Mouse (Mus musculus): Measurements from ENCODE around the gene Slc5a2.

Gene Slc5a2

DNA sequence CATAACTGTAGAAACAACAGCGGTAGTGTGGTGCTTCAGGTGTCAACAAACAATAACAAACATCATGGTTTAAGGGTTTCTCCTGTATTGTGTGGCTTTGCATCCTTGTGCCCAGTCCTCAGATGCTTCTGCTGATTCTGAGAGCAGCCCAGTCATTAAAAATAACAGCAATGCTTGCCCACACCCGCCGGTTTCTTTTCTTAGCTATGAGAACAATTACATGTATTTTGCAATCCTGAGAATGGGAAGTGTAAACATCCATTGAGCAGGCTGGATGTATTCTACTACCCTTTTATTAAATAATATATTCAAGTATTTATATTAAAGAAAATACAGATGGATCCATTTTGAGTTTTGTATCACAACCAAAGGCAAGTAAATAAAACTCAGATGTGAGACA lies 36.7 kb downstream of the Slc5a2 start:
- DNase-seq = no peak

DNA sequence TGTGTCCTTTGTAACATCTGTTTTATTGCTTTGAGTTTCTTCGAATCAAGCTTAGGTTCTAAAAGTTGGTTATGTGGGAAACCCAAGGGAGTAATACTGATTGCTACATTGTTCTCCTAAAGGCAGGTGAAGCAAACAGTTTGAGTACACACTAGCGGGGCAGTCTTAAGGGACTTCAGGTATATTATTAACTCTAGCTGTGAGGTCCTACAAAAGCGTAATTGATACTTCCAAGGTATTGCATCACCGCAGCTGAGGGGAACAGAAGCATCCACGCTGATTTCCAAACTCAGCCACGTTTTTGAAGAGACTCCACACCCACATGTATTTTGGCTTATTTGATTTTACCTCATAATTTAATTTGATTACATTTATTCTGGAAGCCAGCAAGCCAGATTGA lies 38.7 kb downstream of the Slc5a2 start:
- peak in 1 of 2 experiments; percentile 26 for DNase-seq

DNA sequence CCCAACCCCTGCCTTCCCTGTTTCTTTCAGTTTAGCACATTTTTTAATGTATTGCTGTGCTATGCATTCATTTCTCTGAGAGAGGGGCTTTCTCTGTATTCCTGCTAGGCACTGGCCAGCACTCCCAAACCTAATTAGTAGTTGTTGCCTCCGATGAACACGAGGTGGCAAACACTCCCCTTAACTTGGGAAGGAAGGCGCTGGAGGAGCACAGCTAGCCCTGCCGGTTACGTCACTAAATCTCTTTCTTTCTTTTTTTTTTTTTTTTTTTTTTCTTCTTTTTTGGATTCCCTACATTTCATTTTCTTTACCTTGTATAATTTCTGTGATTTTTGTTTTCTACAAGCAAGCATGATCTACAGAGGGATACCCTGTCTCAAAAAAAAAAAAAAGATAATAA lies 39.5 kb downstream of the Slc5a2 start:
- DNase-seq = peak; percentile 66 to 68

DNA sequence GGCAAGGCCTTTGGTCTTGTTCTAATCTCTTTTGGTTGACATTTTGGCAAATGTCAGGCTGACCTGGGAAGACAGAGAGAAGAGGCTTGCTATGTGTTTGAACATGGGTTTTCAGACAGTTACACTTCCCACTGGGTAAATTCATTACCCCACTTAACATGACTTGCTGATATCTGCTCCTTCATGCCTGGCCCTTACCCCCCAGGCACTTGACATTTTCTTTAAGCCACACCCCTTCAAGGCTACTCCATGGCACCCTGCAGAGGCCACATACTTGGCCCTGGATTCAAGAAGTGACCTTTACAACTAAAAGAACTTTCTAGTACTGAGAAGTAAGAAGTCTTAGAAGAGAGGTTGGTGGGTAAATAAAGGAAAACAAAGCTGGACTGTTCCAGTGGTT lies 42.4 kb downstream of the Slc5a2 start:
- no peak for DNase-seq

DNA sequence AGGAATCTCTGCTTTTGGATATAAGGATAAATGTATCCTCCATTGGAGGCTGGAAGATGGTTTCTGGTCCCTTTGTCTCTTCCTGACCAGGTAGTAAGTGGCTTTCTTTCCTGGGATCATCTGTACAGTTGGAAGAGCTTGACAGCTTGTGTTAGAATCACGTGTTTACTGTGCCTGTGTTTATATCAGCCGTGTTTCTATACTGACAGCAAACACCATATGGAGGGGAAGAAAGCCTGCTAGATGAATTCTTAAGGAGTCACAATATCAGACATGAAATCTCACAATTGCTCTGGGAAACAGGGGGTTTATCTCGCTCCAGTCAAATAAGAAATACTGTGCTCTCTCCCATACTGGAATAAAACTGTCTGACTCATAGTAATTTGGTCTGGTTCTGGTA lies 43.8 kb downstream of the Slc5a2 start:
- DNase-seq = no peak

DNA sequence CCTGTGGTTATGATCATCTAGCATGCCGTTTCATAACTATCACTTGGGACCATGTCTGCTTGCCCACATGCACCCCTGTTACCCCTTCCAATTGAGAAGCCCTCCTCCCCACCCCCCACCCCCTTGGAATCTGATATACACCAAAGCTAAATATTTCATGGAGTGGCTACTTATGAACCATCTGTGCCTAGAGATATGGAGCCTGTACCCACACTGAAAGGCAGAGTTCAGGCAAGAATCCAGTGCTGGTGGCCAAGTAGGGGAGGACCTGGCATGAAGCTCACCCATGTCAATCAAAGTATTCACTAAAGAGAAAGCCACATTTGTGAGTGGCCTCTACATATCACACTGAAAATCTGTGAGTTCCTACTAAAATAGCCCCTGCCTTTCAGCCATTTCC lies 44.3 kb downstream of the Slc5a2 start:
- DNase-seq = peak in 1 of 2 experiments; percentile 23

DNA sequence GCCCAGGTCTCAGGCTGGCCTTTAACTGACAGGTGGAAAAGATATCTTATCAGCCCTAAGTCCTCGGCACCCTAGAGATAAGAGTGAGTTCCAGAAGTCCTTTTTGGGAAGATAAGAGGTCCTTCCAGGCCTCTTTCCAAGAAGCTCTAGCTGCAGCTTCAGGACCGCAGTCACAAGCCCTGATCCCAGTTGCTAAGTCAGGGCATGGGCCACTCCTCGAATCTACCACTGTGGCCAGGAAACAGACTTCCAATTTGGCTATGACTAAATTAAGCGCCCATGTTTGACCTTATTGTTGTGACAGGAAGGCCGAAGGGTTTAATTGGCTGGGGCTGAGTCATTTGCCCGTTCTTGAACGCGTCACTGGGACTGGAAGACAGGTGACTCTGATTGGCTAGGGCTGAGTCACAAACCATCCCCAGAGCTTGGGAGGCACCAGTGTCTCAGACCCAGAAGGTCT lies 44.8 kb downstream of the Slc5a2 start:
- DNase-seq = peak in 1 of 2 experiments; percentile 23

DNA sequence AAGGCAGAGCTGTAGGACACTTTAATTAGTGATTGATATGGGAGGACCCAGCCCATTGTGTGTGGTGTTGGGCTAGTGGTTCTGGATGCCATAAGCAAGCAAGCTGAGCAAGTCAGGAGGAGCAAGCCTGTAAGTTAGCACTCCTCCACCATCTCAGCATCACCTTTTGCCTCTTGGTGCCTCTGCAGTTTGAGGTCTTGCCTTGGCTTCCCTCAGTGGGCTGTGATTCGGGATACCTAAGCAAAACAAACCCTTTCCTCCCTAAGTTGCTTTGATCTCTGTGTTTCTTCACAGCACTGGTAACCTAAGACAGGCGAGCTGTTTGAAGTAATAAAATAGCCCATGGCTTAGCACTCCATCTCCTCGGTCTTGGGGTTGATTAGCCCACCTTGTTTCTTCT lies 45.8 kb downstream of the Slc5a2 start:
- peak in 1 of 2 experiments; percentile 8 for DNase-seq

DNA sequence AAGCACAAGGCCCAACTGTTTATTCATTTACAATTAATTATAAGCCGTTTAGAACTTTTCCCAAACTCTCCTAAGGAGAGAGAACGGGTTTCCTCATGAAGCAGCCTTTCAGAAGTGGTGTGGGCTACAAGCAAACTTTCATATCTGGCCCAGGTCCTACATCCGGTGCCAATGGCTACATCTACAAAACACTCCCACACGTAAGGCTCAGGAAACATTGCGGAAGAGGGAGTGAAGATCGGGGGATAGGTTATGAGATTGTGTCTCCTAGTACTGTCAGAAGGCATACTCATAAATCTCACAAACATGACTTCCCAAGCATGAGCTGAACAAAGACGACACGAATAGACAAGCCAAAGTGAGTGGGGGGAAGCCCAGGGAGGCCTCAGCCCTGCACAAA lies 46.4 kb downstream of the Slc5a2 start:
- no peak for DNase-seq

DNA sequence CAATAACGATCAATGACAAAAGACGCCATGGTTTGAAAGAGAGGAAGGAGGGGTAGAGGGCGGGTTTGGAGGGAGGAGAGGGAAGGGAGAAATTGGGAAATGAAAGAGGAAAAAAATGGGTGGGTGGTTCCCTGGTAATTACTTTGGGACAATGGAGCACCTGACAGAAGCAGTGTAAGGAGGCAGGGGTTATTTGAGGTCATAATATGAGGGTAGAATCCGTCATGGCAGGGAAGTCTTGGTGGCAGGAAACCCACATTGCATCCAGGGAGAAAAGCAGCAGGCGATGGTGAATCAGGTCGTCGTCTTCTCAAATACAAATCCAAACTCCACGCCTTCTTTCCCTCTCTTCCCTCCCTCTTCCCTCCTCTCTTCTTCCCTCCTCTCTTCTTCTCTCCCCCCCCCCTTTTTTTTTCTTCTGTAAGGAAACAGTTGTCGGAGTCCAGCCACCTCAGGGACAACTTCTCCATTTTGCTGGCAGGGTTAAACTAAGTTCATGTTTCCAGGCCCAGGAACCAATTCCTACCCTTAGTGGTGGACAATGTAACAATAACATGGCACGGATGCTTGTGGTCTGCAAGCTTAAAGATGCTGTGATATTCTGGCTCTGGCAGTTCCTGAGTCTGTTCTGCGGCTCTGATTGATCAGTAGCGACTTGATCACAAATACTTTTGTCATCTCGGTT lies 47.1 kb downstream of the Slc5a2 start:
- DNase-seq = no peak

DNA sequence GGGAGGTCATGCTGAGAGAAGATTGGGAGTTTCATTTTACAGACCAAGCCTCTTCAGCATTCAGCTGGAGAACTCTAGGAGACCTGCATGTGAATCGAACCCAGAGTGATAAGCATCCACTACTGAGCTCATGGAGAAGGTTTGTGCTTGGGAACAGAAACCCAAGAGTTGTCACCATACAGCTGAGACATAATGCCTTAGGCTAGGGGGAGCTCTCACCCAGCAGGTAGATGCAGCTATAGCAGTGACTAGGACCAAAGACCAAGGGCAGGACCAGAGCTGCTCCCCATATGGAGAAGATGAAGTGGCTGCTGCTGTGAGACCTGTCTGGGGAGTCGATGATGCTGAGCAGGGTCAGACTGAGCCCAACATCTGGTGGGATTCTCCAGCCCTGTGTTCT lies 48.1 kb downstream of the Slc5a2 start:
- DNase-seq = no peak

DNA sequence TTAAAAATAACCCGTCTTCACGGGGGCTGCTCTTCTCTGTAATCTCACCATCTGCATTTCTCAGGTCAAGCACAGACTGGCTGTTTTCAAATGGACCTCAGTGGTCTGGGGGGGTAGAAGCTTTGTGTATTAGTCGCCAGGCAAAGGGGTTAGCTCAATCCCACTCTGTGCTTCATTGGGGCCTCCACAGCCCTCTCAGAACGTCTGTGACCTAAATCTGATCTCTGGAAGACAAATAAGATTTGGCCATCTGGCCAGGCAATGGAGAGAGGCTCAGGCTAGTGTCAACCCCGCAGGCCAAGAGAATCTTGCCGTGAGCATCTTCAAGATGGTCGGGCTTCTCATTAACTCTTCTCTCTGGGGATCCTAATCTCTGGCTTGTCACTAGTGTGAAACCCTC lies 49.0 kb downstream of the Slc5a2 start:
- DNase-seq = no peak

DNA sequence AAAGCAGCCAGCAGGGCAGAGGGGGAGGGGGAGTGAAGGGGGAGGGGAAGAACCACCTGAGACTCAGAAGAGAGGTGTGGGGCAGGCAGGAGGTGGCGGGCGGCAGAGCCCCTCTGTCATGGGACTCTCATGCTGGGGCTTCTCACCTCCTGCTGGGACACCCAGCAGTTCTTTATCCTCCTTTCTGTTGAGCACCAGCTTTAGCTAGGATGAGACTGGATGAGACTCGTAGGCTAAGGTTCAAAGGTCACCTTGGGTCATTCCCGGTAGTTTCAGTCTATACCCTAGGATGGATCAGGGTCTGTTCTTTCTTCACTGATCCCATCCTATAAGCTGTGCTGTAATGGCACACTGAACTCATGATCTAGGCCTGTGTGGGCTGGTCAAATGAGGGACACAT lies 51.6 kb downstream of the Slc5a2 start:
- peak in 1 of 2 experiments; percentile 8 for DNase-seq

DNA sequence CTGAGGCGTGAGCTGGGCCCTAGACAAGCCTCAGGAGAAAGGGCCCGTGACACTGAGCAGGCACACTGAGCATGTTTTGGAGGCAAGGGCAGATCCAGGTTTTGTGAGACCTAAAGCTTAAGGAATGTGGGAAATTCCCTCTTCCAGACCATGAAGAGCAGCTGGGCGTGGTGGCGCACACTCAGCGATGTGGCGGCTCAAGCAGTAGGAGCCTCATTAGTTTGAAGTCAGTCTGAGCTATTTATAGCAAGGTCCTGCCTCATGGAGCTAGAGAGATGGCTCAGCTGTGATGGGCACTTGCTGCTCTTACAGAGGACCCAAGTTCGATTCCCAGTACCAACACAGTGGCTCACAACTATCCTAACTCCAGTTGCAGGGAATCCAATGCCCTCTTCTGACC lies 53.7 kb downstream of the Slc5a2 start:
- DNase-seq = peak; percentile 21 to 69

DNA sequence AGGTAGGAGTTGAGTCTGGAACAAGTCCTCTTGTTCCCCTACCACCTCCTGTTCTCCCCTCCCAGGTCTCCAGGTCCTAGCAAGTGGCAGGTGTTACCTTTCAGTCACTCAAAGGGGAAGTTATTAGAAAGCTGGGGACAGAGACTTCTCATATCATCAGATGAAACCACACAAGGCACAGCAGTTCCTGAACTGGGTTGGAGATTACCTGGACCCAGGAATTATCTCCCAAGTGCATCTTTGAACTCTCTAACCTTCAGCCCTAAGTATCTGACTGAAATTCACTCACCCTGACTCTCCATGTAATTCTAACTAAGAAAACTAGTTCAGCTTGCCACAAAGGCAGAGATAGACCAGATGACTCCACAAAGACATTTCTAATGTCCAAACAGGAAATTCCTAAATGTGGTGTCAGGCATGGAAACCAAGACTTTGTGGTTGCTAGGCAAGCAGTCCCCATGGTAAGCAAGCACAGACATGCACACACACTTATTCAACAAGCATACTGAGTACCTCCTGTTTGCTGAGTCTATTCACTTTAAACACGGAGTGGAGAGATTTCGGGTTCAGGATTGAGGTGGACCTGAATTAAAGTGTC lies 54.9 kb downstream of the Slc5a2 start:
- DNase-seq = peak in 1 of 2 experiments; percentile 39

DNA sequence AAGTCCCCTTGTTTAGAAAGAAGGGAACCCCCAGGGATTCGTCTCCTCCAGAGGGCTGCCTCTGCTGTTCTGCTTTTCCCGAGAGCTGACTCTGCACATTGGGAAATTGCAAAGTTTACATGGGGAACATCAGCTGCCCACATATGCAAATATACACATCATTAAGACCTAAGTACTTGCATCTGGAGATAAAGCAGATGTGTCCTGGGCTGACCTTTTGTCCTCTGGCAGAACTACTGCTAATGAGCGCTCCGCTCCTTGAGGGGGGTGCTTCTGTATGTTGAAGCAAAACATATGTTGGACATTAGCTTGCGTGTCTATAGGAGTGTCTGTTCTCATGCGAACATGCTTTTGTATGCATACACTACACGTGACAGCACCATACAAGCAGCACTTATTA lies 55.8 kb downstream of the Slc5a2 start:
- DNase-seq = peak; percentile 60 to 78
